Mouse (Mus musculus) gastrocnemius, postnatal 14 days (tissue): Measurements from ENCODE around the gene Prcd. TPM values are rescaled to one million over a fixed set of nuclear protein-coding genes. Genes with fewer than 3 reads are reported as not detected.
A peak's percentile ranks its signal among the peaks of the same experiment; 100 is the strongest.
"Not testable (repeated sequence)": the region's sequence is repeated elsewhere in the genome, so short reads cannot be mapped to it uniquely, and the experiment has no call there.

Experiments
- DNase-seq: peaks from one replicate; pipeline ENCODE4 v3.0.0; 2021; ENCODE audit warnings: mixed read lengths
- intact Hi-C: fragments of 180-260 bp; cut with DNase I; formaldehyde crosslinking; loops from one replicate; pipeline ENCODE4 v1.15.1; 2025; ENCODE audit warnings: low total_unique reads
- long read RNA-seq, 2 experiments: library from polyadenylated mRNA; stranded (forward); transcript quantifications; one replicate each; pipeline ENCODE4 v2.0.0; 2021
- total RNA-seq, 2 experiments: library from RNA; stranded (reverse); gene quantifications; 2 replicates each; pipeline ENCODE4 v1.2.3; 2021

Prcd gene
- total RNA-seq: under 1 TPM; 0.49 to 0.84 TPM
- long read RNA-seq, experiment 1: 0 reads
- long read RNA-seq, experiment 2: 0 reads

DNA sequence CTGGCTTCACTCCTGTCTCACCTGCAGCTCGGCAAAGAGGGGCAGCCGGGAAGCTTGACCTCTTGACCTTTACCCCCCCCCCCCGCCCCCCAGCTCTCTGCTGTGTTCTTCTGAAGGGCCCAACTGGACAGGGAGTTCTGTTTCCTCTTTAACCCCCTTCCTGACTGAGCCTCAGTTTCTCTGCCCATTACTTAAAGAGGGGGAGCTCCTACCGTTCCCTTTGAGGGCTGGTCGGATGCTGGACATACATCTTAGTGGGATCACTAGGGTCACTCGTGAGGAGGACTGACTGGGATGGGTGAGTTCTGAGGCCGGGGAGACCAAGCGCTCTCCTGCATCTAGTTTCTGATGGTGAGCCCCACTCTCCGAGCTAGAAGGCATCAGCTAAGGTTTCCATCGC lies at the start of gene Prcd:
Gene Prcd (plus strand): TSS at position 301 of the 400 bp plus-strand sequence.
- no peak for DNase-seq
- intact Hi-C loops: no loop called here

- intact Hi-C loops: no loop called here
Measured at GRCm38 (mm10) chr11:116604097-116604496, 49.2 kb upstream of the Prcd start.

DNA sequence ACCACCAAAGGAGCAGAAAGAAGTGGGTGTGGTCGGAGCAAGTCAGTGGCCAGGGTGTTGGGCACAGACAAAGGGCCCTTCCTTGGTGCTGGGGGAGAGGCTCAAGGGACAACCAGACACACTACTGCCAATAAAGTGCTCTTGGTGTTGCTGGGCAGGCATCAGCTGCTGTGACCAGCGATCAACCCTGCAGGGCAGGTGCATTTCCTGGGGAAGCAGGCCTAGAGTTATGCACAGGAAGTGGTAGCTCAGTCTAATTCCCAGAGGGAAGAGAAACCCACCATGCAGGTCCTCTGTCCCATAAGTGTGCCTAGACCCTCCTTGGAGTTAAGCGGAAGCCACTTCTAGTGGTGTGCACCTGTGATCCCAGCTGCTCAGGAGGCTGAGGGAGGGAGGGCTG lies 45.6 kb upstream of the Prcd start:
- no peak for DNase-seq
- intact Hi-C loops: no loop called here

More at GRCm38 (mm10) chr11:116604097-116604496, 49.2 kb upstream of the Prcd start:
- no peak for DNase-seq

GRCm38 (mm10) chr11:116609965-116610630 lies 43.2 kb upstream of the Prcd start:
- intact Hi-C loops: no loop called here
- DNase-seq: no peak

DNA sequence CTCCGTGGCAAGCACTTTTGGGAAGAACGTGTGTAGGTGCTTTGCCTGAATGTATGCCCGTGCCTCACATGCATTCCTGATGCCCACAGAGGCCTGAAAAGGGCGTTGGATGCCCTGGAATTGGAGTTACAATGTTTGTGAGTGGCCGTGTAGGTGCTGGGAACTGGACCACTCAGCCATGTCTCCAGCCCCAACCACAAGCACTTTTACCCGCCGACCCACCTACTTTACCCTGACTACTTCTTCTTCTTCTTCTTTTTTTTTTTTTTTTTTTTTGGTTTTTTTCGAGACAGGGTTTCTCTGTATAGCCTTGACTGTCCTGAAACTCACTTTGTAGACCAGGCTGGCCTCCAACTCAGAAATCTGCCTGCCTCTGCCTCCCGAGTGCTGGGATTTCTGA lies 42.2 kb upstream of the Prcd start:
- DNase-seq, intact Hi-C loops: not testable (repeated sequence)

- no peak for DNase-seq
- intact Hi-C loops: no loop called here
Measured at GRCm38 (mm10) chr11:116611883-116612282, 41.5 kb upstream of the Prcd start.

GRCm38 (mm10) chr11:116612554-116612953 lies 40.8 kb upstream of the Prcd start:
- intact Hi-C loops: no loop called here
- DNase-seq: no peak

DNA sequence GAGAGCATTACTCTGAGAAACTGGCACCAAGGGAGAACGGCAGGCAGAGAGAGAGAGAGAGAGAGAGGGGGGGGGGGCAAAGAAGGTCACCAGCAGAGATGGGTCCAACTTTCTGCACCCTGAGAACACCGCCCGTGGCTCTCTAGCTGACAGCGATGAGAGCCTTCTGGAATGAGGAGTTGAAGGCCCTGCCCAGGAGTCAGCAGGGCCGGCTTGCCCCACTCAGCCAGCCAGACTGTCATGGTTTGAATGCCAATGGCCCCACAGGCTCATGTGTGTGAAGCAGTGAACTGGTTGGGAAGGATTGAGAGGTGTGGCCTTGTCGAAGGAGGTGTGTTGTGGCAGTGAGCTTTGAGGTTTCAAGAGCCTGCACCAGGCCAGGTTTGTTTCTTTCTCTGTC lies 40.1 kb upstream of the Prcd start:
- DNase-seq: no peak
- intact Hi-C loops: no loop called here

- DNase-seq: peak; percentile 39
- intact Hi-C loops: no loop called here
Measured at GRCm38 (mm10) chr11:116615735-116616437, 37.4 kb upstream of the Prcd start.

GRCm38 (mm10) chr11:116616438-116617118 lies 36.8 kb upstream of the Prcd start:
- intact Hi-C loops: no loop called here

GRCm38 (mm10) chr11:116617641-116618040 lies 35.7 kb upstream of the Prcd start:
- intact Hi-C loops: no loop called here
- DNase-seq: no peak

More at GRCm38 (mm10) chr11:116616438-116617118, 36.8 kb upstream of the Prcd start:
- no peak for DNase-seq

DNA sequence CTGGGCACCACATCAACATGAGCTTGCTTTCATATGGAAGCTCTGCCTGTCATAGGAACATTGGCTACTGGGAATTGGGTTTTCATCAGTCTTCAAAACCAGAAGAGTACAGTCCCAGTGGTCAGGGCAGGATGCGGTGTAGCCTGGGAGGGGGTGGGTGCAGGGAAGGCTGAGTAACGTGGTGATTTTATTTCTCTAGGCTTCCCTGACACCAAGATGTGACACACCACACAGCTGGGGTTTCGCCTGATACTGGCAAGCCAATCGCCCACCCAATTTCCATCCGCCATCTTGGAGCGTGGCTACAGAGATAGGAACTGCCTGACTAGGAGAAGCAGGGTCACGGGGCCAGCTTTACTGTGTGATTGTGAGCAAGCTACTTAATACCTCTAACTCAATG lies 34.7 kb upstream of the Prcd start:
- no peak for DNase-seq
- intact Hi-C loops: no loop called here

DNA sequence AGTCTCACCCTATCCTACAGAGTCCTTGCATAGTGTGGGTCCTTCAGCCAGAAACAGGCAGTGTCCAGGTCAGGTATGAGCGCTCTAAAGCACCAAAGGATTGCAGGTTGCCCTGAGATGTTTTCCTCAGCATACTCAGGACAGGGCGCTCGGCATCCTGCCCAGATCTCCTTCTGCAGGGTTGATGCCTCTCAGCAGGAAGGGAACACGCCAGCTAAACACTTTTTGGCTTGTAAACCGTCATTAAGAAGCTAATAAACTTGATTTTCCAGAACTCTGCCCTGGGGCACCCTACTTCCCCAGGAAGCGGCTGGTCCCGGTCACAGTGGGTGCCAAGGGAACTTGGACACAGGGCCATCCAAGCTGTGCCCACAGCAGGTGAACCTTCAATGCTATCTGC lies 34.2 kb upstream of the Prcd start:
- intact Hi-C loops: no loop called here
- no peak for DNase-seq

DNA sequence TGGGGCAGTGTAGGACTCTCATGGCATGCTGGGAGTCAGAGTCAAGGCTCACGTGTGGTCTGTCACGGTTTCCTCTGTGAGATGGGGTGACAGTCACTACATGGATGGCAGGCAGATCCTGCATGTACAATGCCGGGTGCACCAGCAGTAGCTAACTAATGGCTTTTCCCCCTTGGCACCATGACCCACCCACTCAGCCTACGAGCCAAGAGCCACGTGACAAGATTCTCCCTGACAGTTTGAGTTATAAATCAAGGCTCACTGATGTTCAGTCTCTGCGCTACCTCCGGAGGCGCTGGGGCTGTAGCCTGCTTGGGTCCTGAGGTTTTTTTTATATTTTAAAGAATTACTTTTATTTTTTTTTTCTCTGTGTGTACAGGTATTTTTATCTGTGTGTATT lies 33.8 kb upstream of the Prcd start:
- DNase-seq: no peak
- intact Hi-C loops: no loop called here

GRCm38 (mm10) chr11:116620073-116620472 lies 33.3 kb upstream of the Prcd start:
- intact Hi-C loops: loop anchor here (10.0 kb wide), 1 partner anchor 65 kb away; no protein-coding TSS in a partner anchor
- no peak for DNase-seq

DNA sequence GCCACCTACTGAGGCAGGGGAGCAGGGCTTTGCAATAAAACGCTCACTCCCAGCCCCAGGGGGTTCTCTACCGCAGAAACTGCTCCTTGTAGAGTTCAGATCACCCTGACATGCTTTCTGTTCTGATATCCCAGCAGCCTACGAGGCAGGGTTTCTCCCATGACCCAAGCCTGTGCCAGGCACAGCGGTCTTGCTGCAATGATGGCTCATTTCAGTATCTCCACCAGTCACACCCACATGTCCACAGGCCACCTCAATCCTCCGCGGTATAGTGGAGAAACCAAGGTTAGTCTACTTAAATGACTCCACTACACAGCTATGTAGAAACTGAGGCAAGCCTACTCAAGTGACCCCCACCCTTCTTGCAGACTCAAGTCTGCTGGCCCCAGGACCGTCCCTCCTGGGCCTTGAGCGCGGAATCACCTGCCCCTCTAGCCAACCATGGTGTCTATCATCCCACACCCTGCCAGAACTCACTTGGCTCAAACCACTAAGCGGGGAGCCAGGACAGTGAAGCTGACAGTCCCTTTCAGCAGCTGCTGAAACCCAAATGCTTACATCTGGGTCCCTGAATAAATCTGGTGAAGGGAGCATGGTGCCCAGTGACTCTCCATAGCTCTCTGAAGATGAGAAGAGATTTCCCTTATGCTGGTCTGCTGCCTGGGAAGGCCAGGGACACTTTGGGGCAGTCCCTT lies 32.6 kb upstream of the Prcd start:
- intact Hi-C loops: loop anchor here (10.0 kb wide), 1 partner anchor 66 kb away; no protein-coding TSS in a partner anchor
- DNase-seq: peak; percentile 52

DNA sequence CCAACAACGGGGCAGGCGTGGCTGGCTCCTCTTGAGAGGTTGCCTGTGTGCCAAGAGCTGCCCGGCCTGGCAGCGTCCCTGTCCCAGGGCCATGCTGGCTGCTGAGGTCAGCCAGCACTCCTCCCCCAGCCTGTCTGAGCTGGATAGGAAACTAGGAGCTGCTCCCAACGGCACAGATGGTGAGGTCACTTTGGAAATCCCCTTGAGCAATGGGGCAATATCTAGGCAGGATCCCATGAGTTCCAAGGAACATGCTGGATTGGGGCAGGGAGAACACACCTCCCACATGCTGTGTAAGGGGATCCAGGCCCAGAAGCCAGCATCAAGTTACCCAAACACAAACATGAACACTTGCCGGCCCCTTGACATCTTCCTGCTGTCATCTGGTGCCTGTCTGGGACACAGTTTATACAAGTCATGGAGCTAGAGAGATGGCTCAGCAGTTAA lies 32.1 kb upstream of the Prcd start:
- intact Hi-C loops: loop anchor here (10.0 kb wide), 1 partner anchor 66 kb away; no protein-coding TSS in a partner anchor
- peak; percentile 86 for DNase-seq

DNA sequence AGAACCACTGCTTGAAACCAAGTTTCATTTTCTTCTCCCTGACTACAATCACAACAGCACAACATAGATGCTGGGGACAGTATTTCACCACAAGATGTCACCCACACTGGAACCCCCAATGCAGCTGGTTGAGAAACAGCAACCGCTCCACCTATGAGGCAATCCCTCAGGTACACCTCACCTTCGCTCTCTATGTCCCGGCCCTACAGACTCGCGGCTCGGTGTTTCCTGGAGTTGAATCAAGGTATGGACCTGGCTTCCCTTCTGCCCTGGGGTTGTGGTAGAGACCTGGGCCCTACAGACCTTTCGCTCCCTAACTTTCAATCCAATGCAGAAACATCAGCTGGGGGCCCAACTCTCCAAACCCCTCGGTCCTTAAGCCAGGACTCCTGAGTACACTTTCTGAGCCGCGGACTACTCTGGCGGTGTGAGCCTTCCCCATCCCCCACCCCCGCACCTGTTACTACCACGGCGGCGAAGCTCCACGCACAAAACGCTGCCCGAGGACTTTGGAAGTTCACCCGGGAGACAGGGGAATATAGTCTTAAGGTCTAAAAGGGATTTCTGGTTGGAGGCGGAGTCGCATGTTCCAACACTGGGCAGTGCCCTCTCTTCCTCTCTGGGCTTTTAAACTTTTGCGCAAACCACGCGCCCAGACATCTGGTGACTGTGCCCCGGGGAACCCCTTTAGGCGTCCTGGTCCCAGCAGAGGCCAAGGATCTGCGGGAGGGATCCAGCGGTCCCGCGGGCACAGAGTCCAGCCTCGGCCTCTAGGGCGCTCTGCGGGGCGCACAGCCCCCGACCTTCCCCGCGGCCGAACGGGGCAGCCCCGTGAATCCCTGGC lies 29.8 kb upstream of the Prcd start:
- no peak for DNase-seq
- intact Hi-C loops: loop anchor here (10.0 kb wide), 1 partner anchor 69 kb away; no protein-coding TSS in a partner anchor
